Mouse (Mus musculus) MEL (cell line): ENCODE results near the gene 4930583I09Rik.

Experiments used
- CHD2 ChIP-seq: IDR thresholded peaks from 2 replicates; pipeline ENCODE4 v1.6.1; 2011; ENCODE audit warnings: low read length, improper control_type of control experiment
- CTCF ChIP-seq, 3 experiments: IDR thresholded peaks in 2 of 3; conservative IDR thresholded peaks in 1 of 3; 2 replicates each; pipeline ENCODE4 v1.5.1; 2011 to 2012; ENCODE audit warnings: low read length in 3 of 3, low read depth in 2 of 3, mild to moderate bottlenecking in 2 of 3, improper control_type of control experiment in 1 of 3, inconsistent platforms in 1 of 3, mixed read lengths in 1 of 3, moderate library complexity in 1 of 3; ENCODE audit not compliant: control insufficient read depth in 1 of 3, insufficient read depth in 1 of 3, poor library complexity in 1 of 3, severe bottlenecking in 1 of 3
- GATA1 ChIP-seq: IDR thresholded peaks from 2 replicates; pipeline ENCODE4 v1.6.1; 2011; ENCODE audit warnings: low read depth, low read length, improper control_type of control experiment
- MAFK ChIP-seq: IDR thresholded peaks from 2 replicates; pipeline ENCODE4 v1.6.1; 2011; ENCODE audit warnings: low read depth, mild to moderate bottlenecking, low read length, improper control_type of control experiment, borderline replicate concordance
- MEF2A ChIP-seq: IDR thresholded peaks from 2 replicates; pipeline ENCODE4 v1.6.1; 2014; ENCODE audit warnings: low read depth, mild to moderate bottlenecking, inconsistent platforms, low read length, improper control_type of control experiment; ENCODE audit not compliant: poor library complexity, insufficient replicate concordance, severe bottlenecking; ENCODE audit errors: extremely low read depth
- NELFE ChIP-seq: IDR thresholded peaks from 2 replicates; pipeline ENCODE4 v1.6.1; 2011; ENCODE audit warnings: low read depth, low read length, improper control_type of control experiment
- POLR2AphosphoS2 ChIP-seq: IDR thresholded peaks from 2 replicates; pipeline ENCODE4 v1.6.1; 2011; ENCODE audit warnings: low read length, improper control_type of control experiment
- RCOR1 ChIP-seq: IDR thresholded peaks from 2 replicates; pipeline ENCODE4 v1.6.1; 2012; ENCODE audit warnings: low read depth, mild to moderate bottlenecking, inconsistent platforms, low read length, improper control_type of control experiment
- TCF12 ChIP-seq: IDR thresholded peaks from 2 replicates; pipeline ENCODE4 v1.6.1; 2014; ENCODE audit warnings: low read depth, mild to moderate bottlenecking, inconsistent platforms, low read length, improper control_type of control experiment, moderate library complexity
- UBTF ChIP-seq: IDR thresholded peaks from 2 replicates; pipeline ENCODE4 v1.6.1; 2012; ENCODE audit warnings: low read depth, mild to moderate bottlenecking, inconsistent platforms, low read length, improper control_type of control experiment, moderate library complexity, borderline replicate concordance; ENCODE audit not compliant: insufficient read depth
- USF1 ChIP-seq: IDR thresholded peaks from 2 replicates; pipeline ENCODE4 v1.6.1; 2014; ENCODE audit warnings: low read depth, mild to moderate bottlenecking, inconsistent platforms, low read length, improper control_type of control experiment, moderate library complexity
- ZMIZ1 ChIP-seq: IDR thresholded peaks from 2 replicates; pipeline ENCODE4 v1.6.1; 2012; ENCODE audit warnings: low read depth, mild to moderate bottlenecking, inconsistent platforms, low read length, improper control_type of control experiment, moderate library complexity
- ZNF384 ChIP-seq: IDR thresholded peaks from 2 replicates; pipeline ENCODE4 v1.6.1; 2012; ENCODE audit warnings: low read depth, mild to moderate bottlenecking, inconsistent platforms, low read length, improper control_type of control experiment

GRCm38 (mm10) chr17:64858848-64859247, 23.0 kb upstream of the 4930583I09Rik start:
- no peak for TF ChIP-seq MEF2A
- TF ChIP-seq MAFK: no peak
- peak; percentile 86 for TF ChIP-seq GATA1
- TF ChIP-seq ZMIZ1: no peak
- no peak for TF ChIP-seq NELFE
- TF ChIP-seq UBTF: no peak
- TF ChIP-seq CTCF (IDR thresholded peaks at IDR 0.05 in 2 of 3, conservative IDR thresholded peaks at IDR 0.05 in 1 of 3; ENCODE audit: control insufficient read depth in 1 of 3, insufficient read depth in 1 of 3, low read depth in 2 of 3, low read length in 3 of 3, poor library complexity in 1 of 3, severe bottlenecking in 1 of 3): no peak
- no peak for TF ChIP-seq USF1
- TF ChIP-seq POLR2AphosphoS2: no peak
- peak; percentile 79 for TF ChIP-seq TCF12
- TF ChIP-seq RCOR1: peak; percentile 90
- TF ChIP-seq CHD2: no peak
- TF ChIP-seq ZNF384: no peak
